Mouse (Mus musculus): ENCODE measurements around the gene Batf. TPM values are rescaled to one million over a fixed set of nuclear protein-coding genes. Genes with fewer than 3 reads are reported as not detected.
"Not testable (repeated sequence)": the region's sequence is repeated elsewhere in the genome, so short reads cannot be mapped to it uniquely, and the experiment has no call there.

The Batf gene
- polyA plus RNA-seq, 1 experiment from 2014 or later = 0.68 TPM

DNA sequence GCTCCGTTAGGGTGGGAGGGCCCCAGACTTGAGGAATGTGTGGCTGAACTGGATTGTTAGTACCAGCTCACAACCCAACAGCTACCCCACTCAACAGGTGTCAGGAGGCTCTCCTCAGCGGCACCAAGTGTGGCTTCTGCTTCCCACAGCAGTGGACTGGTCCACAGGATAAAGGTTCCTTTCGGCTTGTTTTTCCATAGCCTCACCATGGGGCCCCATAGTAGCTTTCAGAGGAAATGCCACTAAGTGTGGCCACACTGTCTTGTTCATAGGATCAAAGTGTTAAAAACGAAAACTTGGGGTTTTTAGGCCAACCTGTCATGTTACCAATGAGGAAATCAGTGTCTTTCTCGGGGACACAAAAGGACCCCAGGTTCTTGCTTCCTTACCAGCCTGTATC lies 10.0 kb downstream of the Batf start:
- Histone ChIP-seq H3K27ac (replicated peaks; ENCODE audit: low read depth, low read length) (no peak overlapping the region), H3K36me3 (ENCODE audit: control insufficient read depth, insufficient read depth, low read length) (no peaks in the 10 kb centered on the region), H3K4me3 (replicated peaks; ENCODE audit: low read depth, low read length) (no peak overlapping the region), H3K4me2 (ENCODE audit: low read length) (no peak overlapping the region), H3K9ac (replicated peaks; ENCODE audit: low read length) (no peak overlapping the region), H3K4me1 (ENCODE audit: control insufficient read depth, insufficient read depth, low read length) (no peaks in the 10 kb centered on the region), H3K9me3 (ENCODE audit: control insufficient read depth, low read length) (no peaks in the 10 kb centered on the region), H3K27me3 (ENCODE audit: control insufficient read depth, insufficient read depth, low read length) (no peaks in the 10 kb centered on the region)
- ATAC-seq (ENCODE audit: low FRiP score, low TSS enrichment) (no peak), DNase-seq (no peak)
- 86% methylated on average over 5 of the region's 5 CpGs for WGBS

DNA sequence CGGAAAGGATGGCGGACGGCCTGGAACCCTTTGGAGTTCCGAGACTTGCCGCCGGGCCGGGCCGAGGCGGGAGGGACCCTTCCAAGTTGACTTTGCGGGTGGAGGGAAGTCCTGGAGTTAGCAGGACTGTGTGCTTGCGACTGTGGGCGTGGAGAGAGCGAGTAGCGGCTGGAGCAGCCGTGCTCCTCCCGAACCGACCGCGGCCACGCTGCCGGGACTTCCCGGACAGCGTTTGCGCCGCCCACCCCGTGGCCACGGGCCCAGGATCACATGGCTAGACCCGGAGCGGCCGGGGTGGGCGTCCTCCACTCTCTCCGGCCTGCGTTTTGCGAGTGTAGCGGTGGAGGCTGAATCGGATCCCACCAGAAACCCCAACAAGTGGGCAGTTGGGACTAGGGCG lies 11.7 kb downstream of the Batf start:
- not testable (repeated sequence) for H3K4me1 ChIP-seq (ENCODE audit: control insufficient read depth, insufficient read depth, low read length); H3K36me3 ChIP-seq (ENCODE audit: control insufficient read depth, insufficient read depth, low read length); H3K9ac ChIP-seq (replicated peaks; ENCODE audit: low read length); H3K9me3 ChIP-seq (ENCODE audit: control insufficient read depth, low read length); H3K27me3 ChIP-seq (ENCODE audit: control insufficient read depth, insufficient read depth, low read length); H3K4me3 ChIP-seq (replicated peaks; ENCODE audit: low read depth, low read length); H3K27ac ChIP-seq (replicated peaks; ENCODE audit: low read depth, low read length); DNase-seq
- ATAC-seq (ENCODE audit: low FRiP score, low TSS enrichment) = 0 out of 2 replicates have a peak, but pooled peaks have one; percentile 31
- peak overlapping the region; percentile 31; the same call in 1 of the 2 replicates for H3K4me2 ChIP-seq (ENCODE audit: low read length)
- WGBS = 25% methylated on average over 12 of the region's 37 CpGs

DNA sequence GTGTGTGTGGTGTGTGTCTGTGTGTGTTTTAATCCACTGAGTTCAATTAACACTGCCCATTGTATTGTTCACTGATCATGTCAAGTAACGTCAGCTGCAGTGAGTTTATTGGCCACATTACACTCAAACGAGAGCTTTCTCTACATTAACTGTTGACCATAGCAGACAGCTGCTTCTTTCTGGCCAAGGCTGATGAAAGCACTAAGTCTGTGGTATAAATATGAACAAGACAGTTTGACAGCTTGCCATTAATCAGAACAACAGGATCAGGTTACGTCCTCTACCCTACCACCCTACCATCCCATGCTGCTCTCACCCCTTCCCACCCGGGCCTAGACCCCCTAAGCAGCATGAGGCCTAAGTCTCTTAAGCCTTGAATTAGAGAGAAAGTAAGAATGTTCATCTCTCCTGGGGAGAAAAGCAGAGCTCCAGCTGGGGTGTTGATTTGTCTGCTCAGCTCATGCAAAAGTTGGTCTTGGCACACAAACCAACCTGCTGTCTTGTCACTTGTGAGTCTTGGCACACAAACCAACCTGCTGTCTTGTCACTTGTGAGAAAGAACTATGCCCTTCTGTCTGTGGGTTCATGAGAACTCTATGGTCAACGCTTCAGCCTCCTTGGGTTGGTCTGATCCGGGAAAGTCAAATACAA lies 13.8 kb downstream of the Batf start:
- no peaks in the 10 kb centered on the region for H3K9me3 ChIP-seq (ENCODE audit: control insufficient read depth, low read length)
- H3K27me3 ChIP-seq (ENCODE audit: control insufficient read depth, insufficient read depth, low read length) = no peaks in the 10 kb centered on the region
- H3K27ac ChIP-seq (replicated peaks; ENCODE audit: low read depth, low read length) = no peak overlapping the region
- WGBS = 68% methylated on average over 6 of the region's 6 CpGs
- no peak for ATAC-seq (ENCODE audit: low FRiP score, low TSS enrichment)
- no peak for DNase-seq
- no peaks in the 10 kb centered on the region for H3K36me3 ChIP-seq (ENCODE audit: control insufficient read depth, insufficient read depth, low read length)
- no peak overlapping the region for H3K4me2 ChIP-seq (ENCODE audit: low read length)
- H3K4me1 ChIP-seq (ENCODE audit: control insufficient read depth, insufficient read depth, low read length) = peaks cover 3% of the 10 kb centered on the region; the same call in 1 of the 2 replicates
- H3K4me3 ChIP-seq (replicated peaks; ENCODE audit: low read depth, low read length) = no peak overlapping the region
- no peak overlapping the region for H3K9ac ChIP-seq (replicated peaks; ENCODE audit: low read length)

DNA sequence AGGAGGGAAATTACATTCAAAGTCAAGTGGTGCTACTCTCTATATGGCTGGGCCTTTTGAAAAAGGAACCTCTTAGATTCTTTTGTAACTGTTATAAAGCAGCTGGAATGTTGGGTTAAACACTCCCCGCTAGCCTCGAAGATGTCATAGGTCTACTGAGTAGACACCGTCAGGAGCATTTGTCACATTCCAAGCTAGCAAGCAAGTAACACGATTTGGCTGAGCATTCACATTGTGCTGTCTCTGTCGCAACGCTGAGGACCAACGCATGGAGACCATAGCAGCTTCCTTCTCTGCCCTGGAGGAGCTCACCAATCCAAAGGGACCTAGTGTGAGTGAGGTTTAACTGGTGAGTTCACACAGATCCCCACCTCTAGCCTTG lies 14.4 kb downstream of the Batf start:
- Histone ChIP-seq H3K4me3 (replicated peaks; ENCODE audit: low read depth, low read length) (no peak overlapping the region), H3K9ac (replicated peaks; ENCODE audit: low read length) (no peak overlapping the region), H3K4me1 (ENCODE audit: control insufficient read depth, insufficient read depth, low read length) (peaks cover 9% of the 10 kb centered on the region; the same call in 1 of the 2 replicates), H3K36me3 (ENCODE audit: control insufficient read depth, insufficient read depth, low read length) (no peaks in the 10 kb centered on the region), H3K27me3 (ENCODE audit: control insufficient read depth, insufficient read depth, low read length) (peaks cover 3% of the 10 kb centered on the region; the same call in 1 of the 2 replicates), H3K27ac (replicated peaks; ENCODE audit: low read depth, low read length) (no peak overlapping the region), H3K9me3 (ENCODE audit: control insufficient read depth, low read length) (no peaks in the 10 kb centered on the region), H3K4me2 (ENCODE audit: low read length) (no peak overlapping the region)
- no peak for DNase-seq
- WGBS = 84% methylated on average over 7 of the region's 7 CpGs
- no peak for ATAC-seq (ENCODE audit: low FRiP score, low TSS enrichment)

DNA sequence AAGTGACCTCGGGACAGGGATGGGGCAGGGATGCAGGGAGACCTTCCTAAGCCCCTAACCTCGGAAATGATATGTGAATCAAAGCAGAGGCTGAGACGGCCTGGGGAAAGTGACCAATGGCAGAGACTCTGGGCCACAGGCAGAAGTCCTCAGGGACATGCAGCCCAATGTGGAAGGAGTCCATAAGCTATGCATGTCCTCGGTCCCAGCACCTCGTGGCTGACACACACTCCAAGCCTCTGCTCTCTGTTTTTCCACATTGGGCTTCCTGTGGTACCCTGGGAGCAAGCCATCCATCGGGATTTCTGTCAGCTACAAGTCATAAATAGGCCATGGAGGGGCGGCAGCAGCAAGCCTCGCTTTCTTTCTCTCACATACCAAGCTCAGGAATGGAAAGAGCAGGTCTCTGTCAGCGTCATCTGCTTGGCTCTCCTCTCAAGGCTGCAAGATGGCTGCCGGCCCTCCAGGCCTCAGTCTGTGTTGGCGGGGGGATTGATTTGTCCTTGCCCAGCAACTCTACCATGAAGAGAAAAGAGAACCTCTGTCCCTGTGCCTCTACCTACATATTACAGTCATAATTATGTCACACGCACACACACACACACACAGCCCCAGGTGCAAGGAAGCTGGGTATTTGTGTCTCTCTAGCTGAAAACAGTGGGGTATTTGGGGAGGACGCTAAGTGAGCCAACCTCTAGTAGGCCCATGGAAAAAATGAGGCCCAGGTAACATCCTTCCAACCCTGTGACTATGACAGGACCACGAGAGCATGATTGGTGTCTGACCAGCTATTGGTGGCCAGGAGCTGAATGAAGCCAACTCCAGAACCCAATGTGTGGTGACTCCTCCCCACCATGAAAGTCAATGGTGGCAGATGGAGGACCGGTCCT lies 15.9 kb downstream of the Batf start:
- peaks cover 10% of the 10 kb centered on the region; the same call in 1 of the 2 replicates for H3K4me1 ChIP-seq (ENCODE audit: control insufficient read depth, insufficient read depth, low read length)
- ATAC-seq (ENCODE audit: low FRiP score, low TSS enrichment) = no peak

DNA sequence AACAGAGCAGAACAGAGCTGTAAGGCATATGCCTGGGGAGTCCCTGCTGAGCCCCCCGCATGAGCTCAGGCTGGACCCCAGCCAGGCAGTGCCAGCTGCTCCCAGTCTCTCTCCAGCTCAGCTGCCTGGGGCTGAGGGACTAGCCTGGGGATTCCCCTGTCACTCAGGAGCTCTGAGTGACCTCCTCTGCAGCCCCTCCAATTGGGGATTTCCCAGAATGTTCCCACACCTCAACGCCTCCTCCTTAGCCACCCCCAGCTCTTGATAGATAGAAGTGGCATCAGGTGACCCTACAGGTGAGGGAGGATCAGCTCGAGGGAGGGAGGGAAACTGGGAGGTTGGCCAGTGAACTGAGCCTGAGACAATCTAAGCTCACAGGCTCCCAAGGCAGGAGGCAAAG lies 17.0 kb downstream of the Batf start:
- Histone ChIP-seq H3K4me1 (ENCODE audit: control insufficient read depth, insufficient read depth, low read length) (peaks cover 10% of the 10 kb centered on the region; the same call in 1 of the 2 replicates), H3K4me3 (replicated peaks; ENCODE audit: low read depth, low read length) (no peak overlapping the region), H3K4me2 (ENCODE audit: low read length) (no peak overlapping the region), H3K27me3 (ENCODE audit: control insufficient read depth, insufficient read depth, low read length) (peaks cover 6% of the 10 kb centered on the region; the same call in 1 of the 2 replicates), H3K9ac (replicated peaks; ENCODE audit: low read length) (no peak overlapping the region), H3K27ac (replicated peaks; ENCODE audit: low read depth, low read length) (no peak overlapping the region), H3K9me3 (ENCODE audit: control insufficient read depth, low read length) (no peaks in the 10 kb centered on the region), H3K36me3 (ENCODE audit: control insufficient read depth, insufficient read depth, low read length) (no peaks in the 10 kb centered on the region)
- DNase-seq (no peak), ATAC-seq (ENCODE audit: low FRiP score, low TSS enrichment) (no peak)
- WGBS = 88% methylated on average over 3 of the region's 3 CpGs

More for the DNA sequence above, 15.9 kb downstream of the Batf start:
- no peak overlapping the region for H3K27ac ChIP-seq (replicated peaks; ENCODE audit: low read depth, low read length)
- no peak overlapping the region for H3K4me2 ChIP-seq (ENCODE audit: low read length)
- DNase-seq = no peak
- peaks cover 6% of the 10 kb centered on the region; the same call in 1 of the 2 replicates for H3K27me3 ChIP-seq (ENCODE audit: control insufficient read depth, insufficient read depth, low read length)
- WGBS = 80% methylated on average over 15 of the region's 15 CpGs
- H3K36me3 ChIP-seq (ENCODE audit: control insufficient read depth, insufficient read depth, low read length) = no peaks in the 10 kb centered on the region
- no peak overlapping the region for H3K9ac ChIP-seq (replicated peaks; ENCODE audit: low read length)
- no peak overlapping the region for H3K4me3 ChIP-seq (replicated peaks; ENCODE audit: low read depth, low read length)
- H3K9me3 ChIP-seq (ENCODE audit: control insufficient read depth, low read length) = no peaks in the 10 kb centered on the region

DNA sequence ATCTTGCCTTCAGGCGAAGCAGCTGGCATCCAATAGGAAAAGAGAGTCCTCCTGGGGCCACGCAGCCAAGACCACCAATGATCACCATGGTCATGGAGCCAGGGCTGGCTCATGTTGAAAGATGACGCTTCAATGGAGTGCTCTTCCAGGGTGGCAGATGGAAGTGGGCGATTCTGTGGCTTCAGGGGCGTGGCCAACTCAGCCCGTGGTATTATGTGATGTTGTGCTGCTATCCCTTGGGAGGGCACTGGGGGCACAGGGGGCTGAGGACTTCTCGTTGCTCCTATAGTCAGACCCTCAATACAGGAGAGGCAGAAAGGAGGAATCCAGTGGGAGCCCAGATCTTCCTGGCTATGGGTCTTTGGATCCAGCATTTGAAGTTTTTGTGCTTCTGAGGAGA lies 18.1 kb downstream of the Batf start:
- Histone ChIP-seq H3K9me3 (ENCODE audit: control insufficient read depth, low read length) (no peaks in the 10 kb centered on the region), H3K36me3 (ENCODE audit: control insufficient read depth, insufficient read depth, low read length) (no peaks in the 10 kb centered on the region), H3K27me3 (ENCODE audit: control insufficient read depth, insufficient read depth, low read length) (peaks cover 6% of the 10 kb centered on the region; the same call in 1 of the 2 replicates), H3K27ac (replicated peaks; ENCODE audit: low read depth, low read length) (no peak overlapping the region), H3K4me2 (ENCODE audit: low read length) (no peak overlapping the region), H3K4me3 (replicated peaks; ENCODE audit: low read depth, low read length) (no peak overlapping the region), H3K9ac (replicated peaks; ENCODE audit: low read length) (no peak overlapping the region), H3K4me1 (ENCODE audit: control insufficient read depth, insufficient read depth, low read length) (peaks cover 10% of the 10 kb centered on the region; the same call in 1 of the 2 replicates)
- WGBS = 69% methylated on average over 7 of the region's 7 CpGs
- ATAC-seq (ENCODE audit: low FRiP score, low TSS enrichment) (no peak), DNase-seq (no peak)

DNA sequence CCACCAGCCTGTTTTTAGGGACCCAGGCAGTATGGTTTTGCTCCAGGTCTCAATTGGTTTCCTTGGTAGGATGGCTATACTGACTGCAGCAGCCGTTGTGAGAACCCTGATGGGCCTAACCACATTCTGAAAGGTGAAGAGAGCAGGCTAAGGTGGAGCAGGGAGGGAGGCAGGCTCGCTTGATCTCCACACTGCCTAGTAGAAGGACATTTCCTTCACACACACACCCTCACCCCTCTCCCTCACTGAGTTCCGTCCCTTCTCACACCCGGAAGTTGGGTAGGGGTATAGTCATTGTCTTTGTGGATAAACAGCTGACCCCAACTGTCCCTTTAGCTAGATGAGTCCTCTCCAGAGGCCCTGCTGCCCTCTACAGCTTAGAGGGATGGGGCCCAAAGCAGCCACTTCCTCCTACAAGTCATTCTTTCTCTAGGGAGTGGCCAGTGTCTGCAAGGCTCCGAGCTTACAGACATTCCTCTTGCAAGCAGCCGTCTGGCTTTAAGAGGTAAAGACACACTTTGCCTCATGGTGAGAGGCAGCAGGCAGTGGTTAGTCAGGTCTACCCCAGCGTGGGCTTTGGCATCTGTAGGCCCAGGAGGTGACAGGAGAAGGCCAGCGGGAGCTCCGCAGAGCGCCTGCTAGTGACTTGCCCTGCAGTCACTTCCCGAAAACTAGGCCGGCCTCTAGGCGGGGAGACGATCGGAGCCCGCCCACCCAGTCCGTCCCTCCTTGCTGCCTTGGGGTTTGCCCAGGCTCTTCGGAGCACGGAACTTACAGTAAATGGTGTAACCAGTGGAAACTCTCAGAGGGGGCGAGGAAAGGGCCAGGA lies 18.7 kb downstream of the Batf start:
- Histone ChIP-seq H3K4me1 (ENCODE audit: control insufficient read depth, insufficient read depth, low read length) (peaks cover 10% of the 10 kb centered on the region; the same call in 1 of the 2 replicates), H3K27ac (replicated peaks; ENCODE audit: low read depth, low read length) (no peak overlapping the region), H3K9ac (replicated peaks; ENCODE audit: low read length) (0 out of 2 replicates have a peak overlapping the region, but pooled peaks have one; percentile 23), H3K36me3 (ENCODE audit: control insufficient read depth, insufficient read depth, low read length) (no peaks in the 10 kb centered on the region), H3K4me3 (replicated peaks; ENCODE audit: low read depth, low read length) (peak overlapping the region; percentile 22; the same call in 1 of the 2 replicates), H3K9me3 (ENCODE audit: control insufficient read depth, low read length) (no peaks in the 10 kb centered on the region), H3K4me2 (ENCODE audit: low read length) (peak overlapping the region; percentile 50), H3K27me3 (ENCODE audit: control insufficient read depth, insufficient read depth, low read length) (peaks cover 6% of the 10 kb centered on the region; the same call in 1 of the 2 replicates)
- peak; percentile 55 for DNase-seq
- ATAC-seq (ENCODE audit: low FRiP score, low TSS enrichment) = no peak
- WGBS = 12% methylated on average over 20 of the region's 20 CpGs

All from midbrain, embryonic 14.5 days (tissue).